Mouse (Mus musculus): Measurements from ENCODE around the gene Gm884.
A peak's percentile ranks its signal among the peaks of the same experiment; 100 is the strongest.

Gm884 gene

GRCm38 (mm10) chr11:103621040-103621439 is at the start of gene Gm884:
Gm884 (minus strand) TSS chr11:103621140.
- no peak for DNase-seq

DNA sequence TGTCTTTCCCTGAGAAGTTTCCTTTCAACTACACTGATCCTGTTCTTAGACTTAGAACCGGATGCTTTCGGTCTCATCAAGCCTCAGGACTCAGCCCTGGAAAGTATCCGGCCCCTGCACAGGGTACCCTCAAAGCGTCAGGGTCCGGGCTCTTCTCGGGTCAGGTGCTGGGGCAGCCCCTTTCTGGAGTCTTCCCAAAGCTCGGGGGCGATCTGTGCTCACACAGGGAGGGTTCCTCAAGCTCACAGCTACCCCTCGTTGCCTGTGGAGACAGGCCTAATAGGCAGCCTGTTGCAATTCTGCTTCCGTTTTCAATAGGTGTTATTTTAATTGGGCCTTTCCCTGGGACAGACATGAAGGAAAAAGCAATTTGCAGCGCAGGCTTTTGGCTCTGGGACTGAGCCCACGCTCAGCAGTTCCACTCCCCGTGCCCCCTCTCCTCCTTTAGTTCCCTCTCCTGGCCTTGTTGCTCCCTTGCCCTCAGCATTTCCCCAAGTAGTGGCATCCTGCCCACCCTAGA is 46.0 kb upstream of the Gm884 start:
- DNase-seq, result no peak

GRCm38 (mm10) chr11:103666181-103666906 is 45.4 kb upstream of the Gm884 start:
- DNase-seq, result peak; percentile 92

DNA sequence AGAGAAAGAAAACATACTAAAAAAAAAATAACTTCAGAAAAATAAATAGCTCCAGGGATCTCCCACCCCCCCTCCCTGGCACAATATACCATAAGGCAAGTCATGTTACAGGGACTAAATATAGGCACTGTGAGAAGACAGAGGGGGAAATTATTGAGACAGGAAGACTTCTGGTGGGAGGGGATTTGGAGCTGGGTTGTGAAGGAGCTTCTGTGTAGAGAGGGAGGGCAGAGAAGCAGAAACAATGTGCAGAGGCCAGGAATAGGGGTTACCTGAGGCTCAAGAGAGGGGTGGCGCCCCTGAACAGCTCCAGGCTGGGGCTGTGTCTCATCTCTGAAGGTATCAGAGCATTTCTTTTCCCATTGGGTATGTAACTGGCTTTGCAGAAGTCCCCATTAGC is 44.8 kb upstream of the Gm884 start:
- no peak for DNase-seq

- peak; percentile 72 for DNase-seq
These were observed 42.2 kb upstream of the Gm884 start for GRCm38 (mm10) chr11:103663119-103663518.

GRCm38 (mm10) chr11:103662546-103662945 is 41.6 kb upstream of the Gm884 start:
- DNase-seq, result peak; percentile 84

GRCm38 (mm10) chr11:103661863-103662262 is 40.9 kb upstream of the Gm884 start:
- DNase-seq, result peak; percentile 77

DNA sequence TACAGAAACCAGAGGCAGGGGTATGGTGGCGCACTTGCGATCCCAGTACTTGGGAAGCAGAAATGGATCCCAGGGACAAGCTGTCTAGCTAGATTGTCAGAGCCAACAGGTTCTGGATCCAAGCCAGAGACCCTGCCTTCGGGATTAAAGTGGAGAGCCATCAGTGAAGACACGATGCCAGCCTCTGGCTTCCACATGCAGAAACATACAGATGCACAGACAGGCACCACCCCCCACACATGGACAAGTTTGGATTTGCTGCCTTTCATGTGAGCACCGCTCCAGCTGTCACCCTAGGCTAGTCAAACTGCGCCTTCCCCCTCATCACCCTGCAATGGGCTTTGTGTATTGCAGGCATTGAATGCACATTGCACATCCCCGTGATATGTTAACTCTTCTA is 37.2 kb upstream of the Gm884 start:
- DNase-seq, result no peak

DNA sequence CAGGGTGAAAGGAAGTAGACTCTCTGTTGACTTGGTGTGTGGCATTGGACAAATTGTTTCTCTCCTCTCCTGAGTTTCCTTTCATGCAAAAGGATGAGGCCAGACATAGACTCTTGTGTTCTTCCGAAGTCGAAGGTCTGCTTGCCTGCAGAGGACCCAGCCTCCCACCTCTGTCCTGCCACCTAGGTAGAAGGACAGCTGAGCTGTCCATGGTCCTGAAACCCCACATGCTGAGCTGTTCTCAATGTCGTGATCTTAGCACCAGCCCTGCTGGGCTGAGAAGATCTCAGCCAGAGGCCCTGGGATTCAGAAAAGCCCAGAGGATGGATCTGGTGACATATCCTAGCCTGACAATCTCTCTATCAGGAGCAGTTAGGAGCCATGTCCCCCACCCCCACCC is 35.6 kb upstream of the Gm884 start:
- DNase-seq, result no peak

DNA sequence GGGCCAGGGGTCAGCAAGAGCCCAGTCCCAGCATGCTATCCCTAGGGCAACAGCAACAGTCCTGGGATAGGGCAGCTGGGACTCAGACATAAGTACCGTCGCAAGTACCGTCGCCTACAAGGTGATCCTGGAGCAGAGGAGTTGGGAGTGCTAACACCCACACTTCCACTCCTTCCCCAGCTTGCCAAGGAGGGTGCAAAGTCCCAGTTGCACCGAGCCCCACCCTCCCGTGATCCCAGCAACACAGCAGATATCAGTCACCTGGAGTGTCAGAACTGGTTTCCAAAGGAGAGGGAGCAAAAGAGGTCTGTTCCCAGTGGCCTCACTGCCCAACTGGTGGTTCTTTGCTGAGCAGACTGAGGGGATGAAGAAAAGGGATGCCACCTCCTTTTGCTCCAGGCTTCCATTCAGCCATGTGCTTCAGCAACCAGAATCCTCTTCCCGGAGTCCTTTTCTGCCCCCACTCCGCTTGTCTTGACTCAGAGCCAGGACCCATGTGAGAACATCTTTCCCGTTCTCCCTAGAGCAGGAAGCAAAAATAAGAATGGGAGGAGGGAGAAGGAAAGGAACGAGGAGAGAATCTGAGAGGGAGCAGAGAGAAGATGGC is 32.5 kb upstream of the Gm884 start:
- DNase-seq, result no peak

DNA sequence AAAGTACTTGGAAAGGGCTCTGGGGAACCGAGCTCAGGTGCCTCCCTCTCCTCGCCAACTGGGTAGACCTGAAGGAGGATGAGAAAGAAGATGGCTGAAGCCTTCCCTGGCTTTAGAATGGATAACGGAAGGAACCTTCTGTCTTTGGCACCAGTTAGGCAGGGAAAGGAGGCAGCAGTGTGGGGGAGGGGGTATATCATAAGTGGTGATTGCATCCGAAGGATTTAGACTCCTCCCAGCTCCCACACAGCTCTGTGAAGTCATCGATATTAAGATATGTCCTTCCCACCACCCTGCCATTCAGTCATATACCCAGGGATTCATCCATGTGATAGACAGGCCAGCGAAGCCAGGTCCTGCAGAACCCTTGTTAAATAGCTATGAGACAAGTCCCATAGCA is 30.5 kb upstream of the Gm884 start:
- peak; percentile 60 for DNase-seq

GRCm38 (mm10) chr11:103649983-103650493 is 29.1 kb upstream of the Gm884 start:
- DNase-seq, result no peak

GRCm38 (mm10) chr11:103649301-103649982 is 28.5 kb upstream of the Gm884 start, which contains the start of gene Rprml:
Rprml (plus strand) TSS chr11:103649570.
- peak; percentile 89 for DNase-seq

DNA sequence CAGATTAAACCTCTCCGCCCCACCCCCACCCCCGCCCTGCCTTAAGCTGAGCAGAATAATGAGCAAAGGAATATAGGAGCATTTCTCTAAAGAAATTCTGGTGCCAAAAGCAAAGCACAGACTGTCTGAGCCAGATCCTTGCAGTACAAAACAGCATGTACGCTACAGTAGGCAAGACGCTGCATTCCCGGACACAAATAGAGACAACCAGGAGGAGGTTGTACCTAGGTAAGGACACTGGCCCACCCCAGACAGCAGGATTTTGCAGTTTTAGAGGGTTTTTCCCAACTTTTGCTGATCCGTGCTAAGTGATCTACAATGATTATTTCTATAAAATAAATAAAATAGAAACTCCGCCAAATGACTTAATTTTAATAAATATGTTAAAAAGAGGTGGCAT is 27.7 kb upstream of the Gm884 start:
- DNase-seq, result peak; percentile 59

GRCm38 (mm10) chr11:103647921-103648620 is 27.1 kb upstream of the Gm884 start:
- DNase-seq, result no peak

DNA sequence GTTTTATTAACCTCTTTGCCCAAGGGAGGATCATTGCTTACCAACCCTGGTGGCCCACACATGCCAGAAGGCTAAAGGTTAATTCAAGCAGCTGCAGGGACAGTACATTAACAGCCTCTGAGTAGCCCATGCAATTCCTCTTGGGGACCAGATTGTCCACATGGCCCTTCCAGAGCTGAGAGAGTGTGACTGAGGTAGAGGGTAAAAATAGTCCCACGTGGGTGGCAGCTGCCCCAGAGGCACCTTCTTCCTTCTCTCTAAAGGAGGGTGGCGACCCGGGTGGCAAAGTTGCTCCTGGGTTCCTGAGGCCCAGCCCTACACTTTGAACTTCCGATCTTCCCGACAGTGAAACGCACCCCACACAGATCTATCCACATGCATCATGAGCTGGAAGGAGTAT is 25.4 kb upstream of the Gm884 start:
- no peak for DNase-seq

- no peak for DNase-seq
These were observed 24.8 kb upstream of the Gm884 start for GRCm38 (mm10) chr11:103645731-103646130.

DNA sequence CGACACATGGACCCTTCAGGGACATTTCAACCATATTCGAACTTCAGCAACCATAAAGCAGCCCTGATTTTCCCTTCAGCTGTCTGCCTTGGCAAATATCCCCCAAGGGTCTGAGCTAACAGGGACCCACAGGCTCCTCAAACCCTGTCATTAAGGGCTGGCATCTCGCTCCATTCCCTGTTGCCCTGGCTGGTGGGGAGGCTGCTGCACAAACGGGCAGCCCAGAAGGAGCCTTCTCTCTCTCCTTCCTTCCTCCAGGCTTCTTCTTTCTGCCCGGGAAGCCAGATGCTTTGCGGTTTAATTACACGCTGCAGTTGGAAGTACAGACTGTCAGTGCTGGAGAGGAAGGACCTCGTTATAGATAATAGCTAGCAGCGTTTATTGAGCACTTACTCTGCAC is 22.3 kb upstream of the Gm884 start:
- no peak for DNase-seq

GRCm38 (mm10) chr11:103639407-103639946 is 18.5 kb upstream of the Gm884 start:
- DNase-seq, result no peak

GRCm38 (mm10) chr11:103638790-103639189 is 17.9 kb upstream of the Gm884 start, which contains the start of gene Lyzl6:
Lyzl6 (minus strand) TSS chr11:103638890.
- DNase-seq, result no peak

GRCm38 (mm10) chr11:103636261-103636660 is 15.3 kb upstream of the Gm884 start:
- no peak for DNase-seq

- no peak for DNase-seq
These were observed 14.5 kb upstream of the Gm884 start for GRCm38 (mm10) chr11:103635481-103635880.

DNA sequence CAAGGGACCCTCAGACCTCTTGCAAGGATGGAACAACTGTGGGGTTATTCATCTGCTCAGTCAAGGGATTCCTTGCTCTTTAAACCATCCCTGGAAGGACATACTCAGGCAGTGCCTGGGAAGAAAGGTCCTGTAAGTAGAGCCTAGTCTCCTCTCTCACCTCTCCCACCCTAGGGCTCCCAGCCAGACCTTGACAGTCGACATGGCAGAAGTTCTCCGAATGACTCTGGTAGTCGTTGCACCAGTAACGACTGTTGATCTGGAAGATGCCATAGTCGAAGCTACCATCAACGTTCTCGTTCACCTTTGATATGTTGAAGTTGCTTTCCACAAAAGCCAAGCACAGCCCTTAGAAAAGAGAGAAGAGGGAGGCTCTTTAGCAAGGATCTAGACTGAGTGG is 13.9 kb upstream of the Gm884 start:
- DNase-seq, result no peak
